Mouse (Mus musculus) lung, adult 2 months (tissue): ENCODE results near the gene Vdac1.

Experiments used
- CTCF ChIP-seq: fragments of 200-500 bp; IDR thresholded peaks from 2 replicates; pipeline ENCODE4 v1.5.1; 2011; ENCODE audit warnings: mild to moderate bottlenecking, low read length, control low read depth; ENCODE audit not compliant: insufficient read depth
- POLR2A ChIP-seq: fragments of 200-500 bp; IDR thresholded peaks from 2 replicates; pipeline ENCODE4 v1.6.1; 2011; ENCODE audit warnings: low read depth, mild to moderate bottlenecking, control low read depth, low read length, borderline replicate concordance; ENCODE audit errors: extremely low read depth

DNA sequence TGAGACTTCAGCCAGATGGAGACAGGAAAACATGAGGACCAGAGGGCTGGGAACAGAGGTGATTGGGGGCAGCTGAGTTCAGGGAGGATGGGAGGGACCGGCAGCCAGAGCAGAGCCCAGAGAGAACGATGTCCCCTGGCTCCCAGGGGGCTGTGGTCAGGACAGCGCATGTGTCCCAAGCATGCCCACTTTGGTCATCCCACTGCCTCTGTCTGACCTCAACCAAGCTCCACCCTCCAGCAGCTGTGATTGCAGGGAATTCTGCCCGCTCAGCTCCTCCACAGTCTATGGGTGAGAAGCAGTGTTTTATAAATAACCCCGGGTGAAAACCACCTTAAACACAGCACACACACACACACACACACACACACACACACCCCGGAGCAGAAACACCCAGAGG is 68.8 kb downstream of the Vdac1 start:
- TF ChIP-seq POLR2A (no peak), CTCF (no peak)
